Mouse (Mus musculus): ENCODE measurements around the gene Mgat4b. TPM values are rescaled to one million over a fixed set of nuclear protein-coding genes. Genes with fewer than 3 reads are reported as not detected.
A peak's percentile ranks its signal among the peaks of the same experiment; 100 is the strongest.

The Mgat4b gene
- 10 to 100 TPM; 68.4 to 90.0 (median 76.3) TPM for total RNA-seq (2022)

DNA sequence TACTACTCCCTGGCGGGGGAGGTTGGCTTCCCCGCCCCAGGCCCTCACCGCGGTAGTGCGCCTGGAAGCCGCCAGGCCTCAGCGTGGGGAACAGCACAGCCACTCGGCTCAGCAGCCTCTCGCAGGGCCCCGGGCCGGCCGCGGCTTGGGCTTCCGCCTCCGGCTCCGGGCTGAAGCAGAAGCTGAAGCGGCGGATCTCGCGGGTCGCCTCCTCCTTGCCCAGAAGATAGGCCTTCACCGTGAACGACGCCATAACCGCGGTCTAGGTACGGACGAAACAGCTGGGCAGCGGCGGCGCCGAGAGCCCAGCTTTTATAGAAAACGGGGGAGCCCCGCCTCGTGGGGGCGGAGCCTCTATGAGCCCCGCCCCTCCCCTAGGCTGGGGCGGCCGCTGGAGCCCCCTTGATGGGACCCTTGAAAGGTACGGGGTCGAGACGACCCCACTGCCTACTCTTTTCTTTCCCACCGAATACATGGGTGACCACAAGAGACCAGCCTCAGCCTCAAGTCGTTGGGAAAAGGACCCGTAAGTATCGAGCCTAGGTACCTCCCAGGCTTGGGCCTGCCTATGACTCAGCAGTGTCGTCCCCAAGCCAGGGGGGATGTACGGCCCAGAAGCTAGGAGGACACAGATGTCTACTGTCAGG is at the start of gene Mgat4b, which contains the start of gene Sqstm1:
Gene Mgat4b, plus strand, starts transcription at position 386 of the 647 bp plus-strand sequence.
Gene Sqstm1, minus strand, starts transcription at position 323 of the 647 bp plus-strand sequence.
- DNase-seq (ENCODE audit: low spot score): peak; percentile 85

GRCm38 (mm10) chr11:50161578-50162304 is 48.9 kb upstream of the Mgat4b start:
- DNase-seq (ENCODE audit: low spot score): no peak

GRCm38 (mm10) chr11:50162338-50163050 is 48.2 kb upstream of the Mgat4b start:
- DNase-seq (ENCODE audit: low spot score): no peak

- DNase-seq (ENCODE audit: low spot score): no peak
Measured at GRCm38 (mm10) chr11:50168352-50168751, 42.3 kb upstream of the Mgat4b start.

- peak; percentile 98 for DNase-seq (ENCODE audit: low spot score)
Measured at GRCm38 (mm10) chr11:50174111-50174729, 36.5 kb upstream of the Mgat4b start, which contains the start of gene Mrnip. Gene Mrnip, plus strand, starts transcription at chr11:50174444.

- DNase-seq (ENCODE audit: low spot score): no peak
Measured at GRCm38 (mm10) chr11:50174730-50175187, 35.9 kb upstream of the Mgat4b start.

GRCm38 (mm10) chr11:50176351-50176750 is 34.3 kb upstream of the Mgat4b start:
- no peak for DNase-seq (ENCODE audit: low spot score)

- no peak for DNase-seq (ENCODE audit: low spot score)
Measured at GRCm38 (mm10) chr11:50177111-50177510, 33.6 kb upstream of the Mgat4b start.

DNA sequence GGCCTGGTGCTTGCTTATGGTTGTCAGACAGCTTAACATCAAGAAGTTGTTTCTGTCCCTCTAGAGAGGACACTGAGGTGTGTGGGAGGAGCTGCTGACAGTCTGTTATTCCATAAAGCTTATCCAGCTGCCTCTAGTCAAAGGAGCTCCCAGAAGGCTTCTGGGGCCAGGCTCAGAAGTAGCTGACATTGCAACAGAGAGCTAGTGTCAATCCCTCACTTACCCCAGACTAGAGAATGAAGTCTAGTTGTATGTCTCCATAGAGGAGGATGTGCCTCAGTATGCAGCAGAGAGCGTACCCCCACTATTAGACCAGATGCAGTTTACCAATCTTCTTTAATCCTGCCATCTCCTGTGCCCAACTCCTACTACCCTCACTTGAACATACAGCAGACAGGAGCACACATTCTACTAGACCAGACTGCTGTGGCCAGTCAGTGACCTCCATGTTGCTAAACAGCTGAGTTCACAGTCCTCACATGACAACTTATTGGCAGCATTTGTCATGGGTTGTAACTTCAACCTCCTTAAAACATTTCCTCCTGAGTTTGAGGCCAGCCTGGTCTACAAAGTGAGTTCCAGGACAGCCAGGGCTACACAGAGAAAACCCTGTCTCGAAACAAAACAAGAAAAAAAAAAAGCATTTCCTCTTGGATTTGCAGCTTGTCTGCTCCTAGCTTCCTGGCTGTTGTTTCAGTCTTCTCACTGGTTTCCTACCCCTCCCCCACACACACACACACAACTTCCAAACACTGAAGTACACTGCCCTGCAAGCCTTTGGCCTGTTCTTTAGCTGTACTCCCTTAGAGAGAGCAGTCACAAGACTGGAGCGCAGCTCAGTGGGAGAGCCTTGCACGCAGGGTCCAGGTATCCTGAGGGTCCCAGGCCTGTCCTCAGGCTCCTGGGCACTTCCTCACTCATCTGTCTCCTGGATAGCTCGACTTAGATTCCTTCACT is 31.9 kb upstream of the Mgat4b start:
- no peak for DNase-seq (ENCODE audit: low spot score)

DNA sequence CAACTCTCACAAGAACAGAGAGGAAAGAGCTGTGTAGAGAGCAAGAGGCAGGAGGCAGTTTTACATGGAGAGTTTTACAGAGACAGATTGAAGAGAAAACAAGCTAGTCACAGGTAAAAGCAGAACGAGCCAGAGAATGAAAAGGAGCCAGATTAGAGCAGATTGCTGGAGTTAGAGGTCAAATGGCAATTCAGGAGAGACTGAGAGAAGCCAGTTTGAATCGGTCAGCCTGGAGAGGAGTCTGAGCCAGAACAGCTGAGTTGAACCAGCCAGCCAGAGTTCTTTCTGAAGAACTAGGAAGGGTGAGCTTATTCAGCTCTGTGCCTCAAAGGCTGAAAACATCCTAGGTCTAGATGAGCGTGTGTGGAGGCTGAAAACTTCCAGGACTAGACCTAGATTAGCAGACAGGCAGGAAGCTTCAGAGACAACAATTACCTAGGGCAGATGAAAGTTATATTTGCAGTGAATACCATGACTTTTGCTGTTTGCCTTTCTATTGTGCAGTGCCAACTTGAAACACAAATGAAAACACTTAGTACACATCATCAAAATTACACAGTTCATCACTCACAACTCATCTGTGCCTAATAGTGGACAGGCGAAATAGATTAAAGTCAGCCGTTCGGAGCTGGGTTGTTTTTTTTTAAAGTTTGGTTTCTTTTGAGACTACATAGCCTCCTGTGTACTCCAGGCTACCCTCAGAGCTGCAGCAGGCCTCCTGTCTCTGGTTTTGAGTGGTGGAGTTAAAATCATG is 30.0 kb upstream of the Mgat4b start:
- DNase-seq (ENCODE audit: low spot score): no peak

- no peak for DNase-seq (ENCODE audit: low spot score)
Measured at GRCm38 (mm10) chr11:50182702-50183101, 28.0 kb upstream of the Mgat4b start.

DNA sequence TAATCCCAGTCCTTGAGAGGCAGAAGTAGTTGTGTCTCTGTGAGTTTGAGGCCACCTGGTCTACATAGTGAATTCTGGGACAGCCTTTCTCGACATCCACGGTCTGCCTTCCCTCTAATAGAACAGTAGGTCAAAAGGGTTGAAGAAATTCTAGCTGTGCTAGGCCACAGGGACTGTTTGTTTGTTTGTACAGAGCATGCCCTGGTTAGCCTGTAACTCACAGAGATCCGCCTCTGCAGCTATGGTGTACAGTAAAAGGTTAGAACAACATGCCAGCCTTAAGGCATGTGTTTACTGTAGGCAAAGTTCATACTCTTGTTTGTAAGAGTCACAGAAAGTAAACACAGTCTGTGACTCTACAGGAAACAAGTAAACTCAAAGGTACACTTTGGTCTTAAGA is 25.9 kb upstream of the Mgat4b start:
- DNase-seq (ENCODE audit: low spot score): no peak

DNA sequence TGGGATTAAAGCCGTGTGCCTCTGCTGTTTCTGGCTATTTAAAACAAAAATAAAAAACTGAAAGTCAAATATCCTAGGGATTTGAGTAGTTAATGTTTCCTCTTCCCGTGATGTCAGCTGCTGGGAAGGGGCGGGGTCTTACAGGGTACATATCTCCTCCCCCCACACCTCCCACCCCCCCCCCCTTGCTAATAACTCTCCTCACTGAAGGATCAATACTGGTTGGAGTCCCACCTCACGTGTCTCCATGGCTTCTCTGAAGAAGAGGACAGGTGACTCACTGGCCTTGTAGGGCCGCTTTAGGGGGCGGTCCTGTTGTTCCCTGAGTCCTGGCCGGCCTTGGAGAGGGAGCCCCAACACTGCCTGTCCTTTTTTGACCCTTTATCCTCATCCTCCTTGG is 22.0 kb upstream of the Mgat4b start:
- DNase-seq (ENCODE audit: low spot score): no peak

DNA sequence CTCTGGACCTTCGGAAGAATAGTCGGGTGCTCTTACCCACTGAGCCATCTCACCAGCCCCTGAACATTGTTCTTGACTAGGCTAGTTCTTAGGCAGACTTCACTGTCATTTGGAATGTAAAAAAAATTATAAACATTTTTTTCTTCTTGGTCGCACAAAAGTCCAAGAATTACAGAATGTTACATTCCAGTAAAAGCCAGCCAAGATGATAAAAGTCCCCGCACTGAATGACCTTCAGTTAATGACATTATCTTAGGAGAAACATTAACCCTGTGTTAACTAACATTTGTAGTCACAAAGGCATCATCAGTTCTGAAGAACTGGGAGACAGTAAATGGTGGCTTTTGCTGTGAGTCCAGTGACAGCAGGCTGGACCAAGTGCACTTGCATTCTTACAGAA is 20.3 kb upstream of the Mgat4b start:
- DNase-seq (ENCODE audit: low spot score): no peak

GRCm38 (mm10) chr11:50192278-50192677 is 18.4 kb upstream of the Mgat4b start:
- DNase-seq (ENCODE audit: low spot score): no peak

DNA sequence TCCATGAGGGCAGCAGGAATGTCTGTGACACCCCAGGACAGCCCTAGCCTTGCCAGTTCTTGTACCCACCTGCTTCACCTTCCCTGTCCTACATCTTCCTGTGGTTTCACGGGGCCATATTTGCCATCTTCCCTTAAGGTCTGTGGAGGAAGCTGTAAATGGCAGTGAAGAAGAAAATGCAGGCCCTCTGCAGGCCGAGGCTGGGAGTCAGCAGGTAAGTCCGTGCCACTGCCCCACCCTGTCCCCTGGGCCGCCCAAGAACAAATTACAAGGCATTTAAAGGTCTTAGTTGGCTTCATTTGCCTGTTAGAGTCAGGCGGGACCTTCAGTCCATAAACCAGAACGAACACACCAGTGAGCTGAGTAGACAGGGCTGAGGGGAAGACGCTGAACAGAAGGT is 16.6 kb upstream of the Mgat4b start:
- DNase-seq (ENCODE audit: low spot score): no peak

DNA sequence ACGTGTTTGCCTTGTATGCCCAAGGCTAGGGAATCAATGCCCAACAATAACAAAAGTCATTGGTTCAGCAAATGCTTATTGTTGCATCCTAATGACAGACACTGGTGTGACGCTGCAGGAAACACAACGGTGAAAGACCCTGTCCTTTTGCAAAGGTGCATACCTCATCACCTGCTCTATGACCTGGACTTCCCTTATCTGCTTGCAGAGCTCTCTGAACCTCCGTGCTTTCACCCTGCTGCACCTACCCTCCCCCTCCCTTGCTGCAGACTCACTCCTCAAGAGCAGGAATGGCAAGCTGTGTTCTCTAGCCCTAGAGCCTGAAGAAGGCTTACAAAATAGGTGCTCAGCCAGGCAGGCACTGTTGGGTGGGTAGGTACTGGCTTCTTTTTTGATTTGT is 15.9 kb upstream of the Mgat4b start:
- no peak for DNase-seq (ENCODE audit: low spot score)

DNA sequence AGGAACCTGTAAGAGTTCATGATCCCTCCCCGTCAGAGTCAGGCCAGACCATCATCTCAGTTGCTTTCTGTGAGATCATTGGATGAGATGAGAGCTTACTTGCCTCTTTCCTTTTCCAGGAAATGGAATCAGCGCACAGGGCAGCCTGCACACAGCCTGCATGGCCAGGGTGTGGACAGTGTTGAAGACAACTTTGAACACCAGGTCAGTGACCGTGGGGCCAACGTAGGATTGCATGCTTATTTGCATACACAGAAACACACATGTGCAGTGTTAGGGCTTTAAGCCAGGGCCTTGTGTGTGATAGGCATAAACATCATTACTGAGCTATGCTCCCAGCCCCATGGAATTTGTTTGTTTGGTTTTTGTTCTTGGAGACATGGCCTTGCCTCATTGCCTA is 13.2 kb upstream of the Mgat4b start:
- DNase-seq (ENCODE audit: low spot score): no peak

- no peak for DNase-seq (ENCODE audit: low spot score)
Measured at GRCm38 (mm10) chr11:50198219-50198846, 12.4 kb upstream of the Mgat4b start.

- DNase-seq (ENCODE audit: low spot score): no peak
Measured at GRCm38 (mm10) chr11:50198916-50199315, 11.8 kb upstream of the Mgat4b start.
